In the genomic region with DNA sequence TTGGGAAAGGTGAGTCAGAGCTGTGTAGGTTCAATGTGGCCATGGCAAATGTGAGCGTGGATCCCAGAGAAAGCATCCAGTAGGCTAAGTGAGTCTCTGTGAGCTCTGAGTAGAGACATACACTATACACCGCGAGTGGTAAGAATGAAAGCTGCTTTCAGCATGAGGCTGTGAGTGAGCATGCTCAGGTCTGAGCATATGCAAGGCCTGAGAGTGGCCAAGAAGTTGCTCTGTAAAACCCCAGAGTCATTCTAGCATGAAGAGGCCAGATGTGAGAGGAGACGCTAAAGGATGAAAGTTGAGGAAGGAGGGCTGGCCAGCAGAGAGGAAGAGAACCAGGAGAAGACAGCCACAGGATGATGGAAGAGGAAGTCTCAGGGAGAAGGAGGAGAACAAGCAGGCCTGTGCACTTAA, we compare ENCODE assay signal across 24 mouse cellular contexts. TPM values are rescaled to one million over a fixed set of nuclear protein-coding genes. Genes with fewer than 3 reads are reported as not detected.
DNase-seq lines count a peak whose midpoint lies in the region; ATAC-seq and TF ChIP-seq lines count a peak whose summit lies in the region.
"Had no signal": no experiment of that assay in that cellular context is flagged by ENCODE, and none has a peak within 500 bp of the region (broad histone marks: within the 10 kb centered on the region; RNA-seq: fewer than 3 reads in every experiment).

No protein-coding gene starts in this region.

- H3K4me2 ChIP-seq in limb, embryonic 13.5 days (replicated peaks) = no peak overlapping the region
- H3K4me2 ChIP-seq: embryonic facial prominence, embryonic 12.5 days; heart, embryonic 15.5 days; hindbrain, embryonic 15.5 days; liver, embryonic 11.5 days had no signal

- no peak for TF ChIP-seq CTCF in thymus, adult 2 months (IDR thresholded peaks at IDR 0.05; ENCODE audit: borderline replicate concordance, control insufficient read depth, extremely low read depth, insufficient read depth, low read length, poor library complexity)

- peak; percentile 44 for DNase-seq in CD4-positive, CD25-positive, alpha-beta regulatory T cell, adult 2 months (ENCODE audit: low read depth, low spot score)
- no peak for DNase-seq in limb, embryonic 10.5 days (ENCODE audit: low spot score)
- DNase-seq in thymus, adult 2 months = no peak
- DNase-seq in thymus, adult 18-20 months = no peak
- DNase-seq in ovary, postnatal 10 days (ENCODE audit: low spot score) = no peak
- DNase-seq in layer of hippocampus, adult 9-11 months = no peak
- DNase-seq: adrenal gland, adult 8-10 months; cerebellum, adult 11-12 months; cerebellum, postnatal 14 days; gastrocnemius, postnatal 36 days; heart, postnatal 4 days; kidney, postnatal 4 days; left cerebral cortex, postnatal 4 days; liver, postnatal 0 days; right cerebral cortex, postnatal 14 days; spleen, adult 18-20 months had no signal

- H3K4me3 ChIP-seq in limb, embryonic 13.5 days = no peak overlapping the region
- no peak overlapping the region for H3K4me3 ChIP-seq in limb, embryonic 10.5 days
- H3K4me3 ChIP-seq in thymus, adult 2 months (ENCODE audit: control insufficient read depth, insufficient read depth, low read length) = no peak overlapping the region
- H3K4me3 ChIP-seq: embryonic facial prominence, embryonic 12.5 days; heart, embryonic 15.5 days; hindbrain, embryonic 15.5 days had no signal

- no peak for ATAC-seq in CD4-positive, CD25-positive, alpha-beta regulatory T cell, adult 4 months
- ATAC-seq in limb, embryonic 13.5 days (ENCODE audit: low FRiP score, low read depth) = 0 out of 2 replicates have a peak, but pooled peaks have one; percentile 14
- ATAC-seq: liver, postnatal 0 days; lung, postnatal 0 days had no signal

- WGBS in limb, embryonic 13.5 days = 84% methylated on average over 4 of the region's 4 CpGs
- WGBS in limb, embryonic 10.5 days = 90% methylated on average over 4 of the region's 4 CpGs
- WGBS in thymus, adult 2 months = 22% methylated on average over 4 of the region's 4 CpGs

- peak overlapping the region; percentile 28; the same call in 1 of the 2 replicates for H3K27ac ChIP-seq in limb, embryonic 13.5 days
- no peak overlapping the region for H3K27ac ChIP-seq in limb, embryonic 10.5 days
- H3K27ac ChIP-seq in thymus, adult 2 months (ENCODE audit: control insufficient read depth, insufficient read depth, low read length) = peak overlapping the region; percentile 64
- H3K27ac ChIP-seq: embryonic facial prominence, embryonic 12.5 days; heart, embryonic 15.5 days; hindbrain, embryonic 15.5 days had no signal

- H3K36me3 ChIP-seq in limb, embryonic 13.5 days = no peaks in the 10 kb centered on the region
- no peaks in the 10 kb centered on the region for H3K36me3 ChIP-seq in limb, embryonic 10.5 days
- H3K36me3 ChIP-seq in thymus, adult 2 months (ENCODE audit: control insufficient read depth, insufficient read depth, low read length) = peaks cover 19% of the 10 kb centered on the region
- H3K36me3 ChIP-seq: embryonic facial prominence, embryonic 12.5 days; heart, embryonic 15.5 days had no signal

- H3K27me3 ChIP-seq in limb, embryonic 13.5 days = no peaks in the 10 kb centered on the region
- no peaks in the 10 kb centered on the region for H3K27me3 ChIP-seq in limb, embryonic 10.5 days (ENCODE audit: low read depth, poor library complexity, severe bottlenecking)
- H3K27me3 ChIP-seq in thymus, adult 2 months (ENCODE audit: control insufficient read depth, insufficient read depth, low read length) = no peaks in the 10 kb centered on the region
- H3K27me3 ChIP-seq: embryonic facial prominence, embryonic 12.5 days; heart, embryonic 15.5 days; hindbrain, embryonic 15.5 days had no signal

- no peak for TF ChIP-seq POLR2A in thymus, adult 2 months (IDR thresholded peaks at IDR 0.05; ENCODE audit: control insufficient read depth, extremely low read depth, insufficient read depth, low read length, poor library complexity)

- no peaks in the 10 kb centered on the region for H3K9me3 ChIP-seq in limb, embryonic 13.5 days
- no peaks in the 10 kb centered on the region for H3K9me3 ChIP-seq in limb, embryonic 10.5 days (replicated peaks)
- H3K9me3 ChIP-seq: embryonic facial prominence, embryonic 12.5 days; heart, embryonic 15.5 days; hindbrain, embryonic 15.5 days had no signal

- H3K9ac ChIP-seq in limb, embryonic 13.5 days = no peak overlapping the region
- H3K9ac ChIP-seq: embryonic facial prominence, embryonic 12.5 days; heart, embryonic 15.5 days; hindbrain, embryonic 15.5 days; liver, postnatal 0 days had no signal

- H3K4me1 ChIP-seq in limb, embryonic 13.5 days = peaks cover 35% of the 10 kb centered on the region
- peaks cover 21% of the 10 kb centered on the region for H3K4me1 ChIP-seq in limb, embryonic 10.5 days
- peaks cover 59% of the 10 kb centered on the region for H3K4me1 ChIP-seq in thymus, adult 2 months (replicated peaks; ENCODE audit: control insufficient read depth, insufficient read depth, low read length)

RNA-seq across cellular contexts. Expression of a gene that starts 12.8 kb away (rescaled TPM):
- 10 to 100 TPM; 72.5 to 88.8 TPM for polyA plus RNA-seq in CD4-positive, CD25-positive, alpha-beta regulatory T cell, adult 4 months (2017; shearing (Covaris generic))
- 7.6 and 7.9 TPM in 2 replicates for polyA plus RNA-seq in limb, embryonic 13.5 days (2015; fragmentation: Nextera tagmentation; extraction: Ambion mirVana)
- 1.1 and 2.0 TPM in 2 replicates for polyA plus RNA-seq in limb, embryonic 10.5 days (2016; fragmentation: Nextera tagmentation; extraction: Ambion mirVana)
- 299 and 344 TPM in 2 replicates for polyA plus RNA-seq in thymus, adult 2 months (2012; rRNA removed)
- polyA plus RNA-seq: liver, postnatal 0 days had no signal

RNA-seq across cellular contexts. Expression of a gene that starts 47.6 kb away (rescaled TPM):
- not detected for polyA plus RNA-seq in CD4-positive, CD25-positive, alpha-beta regulatory T cell, adult 4 months (2017; shearing (Covaris generic))
- polyA plus RNA-seq in limb, embryonic 13.5 days (2015; fragmentation: Nextera tagmentation; extraction: Ambion mirVana) = 0.23 and 0.40 TPM in 2 replicates
- polyA plus RNA-seq in limb, embryonic 10.5 days (2016; fragmentation: Nextera tagmentation; extraction: Ambion mirVana) = 0.14 TPM in 1 of 2 replicates, not detected in the other
- 0.12 TPM in 1 of 2 replicates, not detected in the other for polyA plus RNA-seq in thymus, adult 2 months (2012; rRNA removed)
- polyA plus RNA-seq: intestine, embryonic 14.5 days; liver, embryonic 11.5 days; liver, postnatal 0 days had no signal
